In genomic region chr11:76314741-76315140, GRCm38 (mm10) we compare ENCODE assay signal across 13 mouse cellular contexts.
DNase-seq lines count a peak whose midpoint lies in the region; ATAC-seq and TF ChIP-seq lines count a peak whose summit lies in the region.
"Had no signal": no experiment of that assay in that cellular context is flagged by ENCODE, and none has a peak within 500 bp of the region (broad histone marks: within the 10 kb centered on the region; RNA-seq: fewer than 3 reads in every experiment).

No protein-coding gene starts in this region.

- no peak for TF ChIP-seq POLR2A in CH12.LX (IDR thresholded peaks at IDR 0.05; ENCODE audit: low read depth, low read length)

- no peak overlapping the region for H3K4me2 ChIP-seq in CH12.LX (ENCODE audit: insufficient read depth, low read depth, poor library complexity, severe bottlenecking)
- H3K4me2 ChIP-seq: heart, embryonic 12.5 days had no signal

- peak; percentile 10 to 79; a peak in 2 of 4 replicates for TF ChIP-seq CTCF in CH12.LX (conservative IDR thresholded peaks at IDR 0.05 in 1 of 2, IDR thresholded peaks at IDR 0.05 in 1 of 2; ENCODE audit: low read depth in 2 of 2, low read length in 2 of 2)

- H3K36me3 ChIP-seq in CH12.LX (replicated peaks in 1 of 2; ENCODE audit: control insufficient read depth in 1 of 2, insufficient read depth in 1 of 2, low read length in 1 of 2) = no peaks in the 10 kb centered on the region
- H3K36me3 ChIP-seq: heart, embryonic 12.5 days had no signal

- no peak overlapping the region for H3K4me3 ChIP-seq in CH12.LX (replicated peaks in 1 of 3; ENCODE audit: low read depth in 2 of 3, low read length in 2 of 3, poor library complexity in 1 of 3)
- H3K4me3 ChIP-seq: heart, embryonic 12.5 days had no signal

- ATAC-seq in granulocyte monocyte progenitor cell, adult 5-6 weeks (replicated peaks; ENCODE audit: poor library complexity, severe bottlenecking) = no peak
- ATAC-seq: forebrain, embryonic 16.5 days; hindbrain, embryonic 16.5 days had no signal

- in situ Hi-C loops in CH12.LX (cut with MboI; ENCODE audit: low pct_ligation_motif_present, low pct_unique_long_range_greater_than_20kb, low sequenced_read_pairs) = no loop called here

- H3K27me3 ChIP-seq in CH12.LX (replicated peaks) = no peaks in the 10 kb centered on the region
- H3K27me3 ChIP-seq: heart, embryonic 12.5 days had no signal

- peak; percentile 52 for TF ChIP-seq RAD21 in CH12.LX (IDR thresholded peaks at IDR 0.05; ENCODE audit: low read depth, low read length)

- H3K27ac ChIP-seq in CH12.LX (ENCODE audit: insufficient read depth, low read depth) = no peak overlapping the region

- dilution Hi-C loops in CH12.LX (cut with MboI; ENCODE audit: extremely low pct_ligation_motif_present, extremely low pct_unique_long_range_greater_than_20kb, low sequenced_read_pairs) = no loop called here

- no peak overlapping the region for H3K9ac ChIP-seq in CH12.LX (ENCODE audit: insufficient read depth, low read depth)
- H3K9ac ChIP-seq: heart, embryonic 12.5 days had no signal

- no peaks in the 10 kb centered on the region for H3K79me2 ChIP-seq in CH12.LX (replicated peaks; ENCODE audit: control insufficient read depth, extremely low read depth, insufficient read depth, poor library complexity, severe bottlenecking)

- no peak for TF ChIP-seq EP300 in CH12.LX (IDR thresholded peaks at IDR 0.05; ENCODE audit: low read length)

- H3K4me1 ChIP-seq in CH12.LX (ENCODE audit: control insufficient read depth in 1 of 2, insufficient read depth in 2 of 2) = peaks cover 0 to 11% of the 10 kb centered on the region in 2 experiments; a peak in 2 of 4 replicates

- H3K9me3 ChIP-seq in CH12.LX (replicated peaks; ENCODE audit: low read length) = no peaks in the 10 kb centered on the region
- H3K9me3 ChIP-seq: heart, embryonic 12.5 days had no signal

- peak; percentile 59 for DNase-seq in kidney, adult 9 months
- no peak for DNase-seq in kidney, postnatal 4 days
- DNase-seq in 3T3-L1 (ENCODE audit: low read depth, low spot score) (peak; percentile 56), CH12.LX (ENCODE audit: extremely low read depth) (peak; percentile 31)
- DNase-seq in induced T-regulatory cell, adult 2 months (ENCODE audit: low read depth) = peak; percentile 45
- no peak for DNase-seq in testis, postnatal 14 days (ENCODE audit: low spot score)
- DNase-seq in T-cell, adult 2 months (ENCODE audit: low spot score) = no peak
- DNase-seq: cerebellum, postnatal 36 days; right cerebral cortex, postnatal 25 days had no signal

TF ChIP-seq in CH12.LX, 34 proteins besides CTCF, POLR2A, EP300 and RAD21:
- no peak for TF ChIP-seq BHLHE40 (IDR thresholded peaks at IDR 0.05; ENCODE audit: low read depth, low read length)
- no peak for TF ChIP-seq UBTF (IDR thresholded peaks at IDR 0.05; ENCODE audit: low read depth, low read length)
- no peak for TF ChIP-seq MAZ (IDR thresholded peaks at IDR 0.05; ENCODE audit: low read depth, low read length)
- no peak for TF ChIP-seq ELF1 (IDR thresholded peaks at IDR 0.05; ENCODE audit: low read depth, low read length)
- peak; percentile 85 for TF ChIP-seq SMC3 (IDR thresholded peaks at IDR 0.05; ENCODE audit: low read depth, low read length)
- TF ChIP-seq RCOR1 (conservative IDR thresholded peaks at IDR 0.05; ENCODE audit: low read depth, low read length) = no peak

Comparison
In these comparisons a context has a peak if more than half of its experiments do, and no peak if none do; other contexts are left out.
1. DNase-seq: peak in kidney, adult 9 months (single experiment), 3T3-L1 (single experiment), CH12.LX (single experiment) and induced T-regulatory cell, adult 2 months (single experiment); none in kidney, postnatal 4 days (0 of 2), testis, postnatal 14 days (single experiment) and T-cell, adult 2 months (single experiment).